In the genomic region with DNA sequence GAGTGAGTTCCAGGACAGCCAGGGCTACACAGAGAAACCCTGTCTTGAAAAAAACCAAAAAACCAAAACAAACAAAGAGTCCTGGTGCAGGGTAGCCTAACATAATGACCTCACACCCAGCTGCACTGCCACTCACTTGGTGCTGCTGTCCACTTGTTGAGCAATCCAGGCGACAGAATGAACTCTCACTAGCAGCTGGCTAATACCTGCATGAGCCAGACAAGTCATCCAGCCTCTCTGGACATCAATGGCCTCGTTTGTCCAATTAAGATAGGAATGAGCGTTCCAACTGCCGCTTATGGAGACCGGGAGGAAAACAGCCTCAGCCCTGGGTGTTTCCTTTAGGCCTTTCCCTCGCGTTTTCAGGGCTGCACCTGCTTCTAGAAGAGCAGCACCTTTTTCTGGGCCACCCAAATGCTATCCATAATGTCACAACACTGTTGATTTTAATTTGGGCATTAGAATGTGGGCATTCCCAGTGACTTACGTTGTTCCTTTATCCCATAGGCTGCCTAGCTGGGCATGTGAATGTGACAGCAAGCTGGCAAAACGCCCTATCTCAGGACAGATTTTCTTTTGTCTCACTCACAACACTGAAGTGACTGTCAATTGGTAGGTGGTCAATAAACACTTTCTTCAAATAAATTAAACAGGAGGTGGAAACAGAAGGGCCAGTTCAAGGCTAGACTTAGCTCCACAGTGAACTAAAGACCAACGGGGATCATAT, we compare ENCODE assay signal across 15 mouse cellular contexts. TPM values are rescaled to one million over a fixed set of nuclear protein-coding genes. Genes with fewer than 3 reads are reported as not detected.
A peak's percentile ranks its signal among the peaks of the same experiment; 100 is the strongest.
DNase-seq lines count a peak whose midpoint lies in the region; ATAC-seq and TF ChIP-seq lines count a peak whose summit lies in the region.
"Had no signal": no experiment of that assay in that cellular context is flagged by ENCODE, and none has a peak within 500 bp of the region (broad histone marks: within the 10 kb centered on the region; RNA-seq: fewer than 3 reads in every experiment).

No protein-coding gene starts in this region.

- H3K9ac ChIP-seq in heart, embryonic 14.5 days (ENCODE audit: low read length) = no peak overlapping the region
- H3K9ac ChIP-seq in heart, adult 2 months (ENCODE audit: low read depth, low read length) = no peak overlapping the region
- H3K9ac ChIP-seq in midbrain, embryonic 11.5 days (ENCODE audit: low read length) = no peak overlapping the region
- no peak overlapping the region for H3K9ac ChIP-seq in midbrain, embryonic 13.5 days (replicated peaks)
- H3K9ac ChIP-seq in forebrain, embryonic 13.5 days = no peak overlapping the region
- no peak overlapping the region for H3K9ac ChIP-seq in midbrain, embryonic 14.5 days (replicated peaks; ENCODE audit: low read length)
- H3K9ac ChIP-seq: embryonic facial prominence, embryonic 12.5 days had no signal

- ATAC-seq in heart, embryonic 14.5 days (ENCODE audit: insufficient number of reproducible peaks, insufficient read depth, low FRiP score, low read depth) = no peak
- no peak for ATAC-seq in midbrain, embryonic 11.5 days (ENCODE audit: low FRiP score)
- no peak for ATAC-seq in midbrain, embryonic 13.5 days
- ATAC-seq in forebrain, embryonic 13.5 days = peak; percentile 77
- no peak for ATAC-seq in midbrain, embryonic 14.5 days (ENCODE audit: low FRiP score, low TSS enrichment)
- ATAC-seq in cerebellum, adult (ENCODE audit: insufficient number of reproducible peaks, low FRiP score, low TSS enrichment) = no peak
- ATAC-seq: lung, postnatal 0 days had no signal

- peaks cover 23% of the 10 kb centered on the region for H3K36me3 ChIP-seq in heart, embryonic 14.5 days (ENCODE audit: control insufficient read depth, insufficient read depth, low read length)
- H3K36me3 ChIP-seq in heart, adult 2 months (ENCODE audit: control insufficient read depth, insufficient read depth, low read length) = no peaks in the 10 kb centered on the region
- no peaks in the 10 kb centered on the region for H3K36me3 ChIP-seq in midbrain, embryonic 11.5 days (ENCODE audit: control insufficient read depth, insufficient read depth, low read length)
- H3K36me3 ChIP-seq in midbrain, embryonic 13.5 days = peaks cover 7% of the 10 kb centered on the region; the same call in 1 of the 2 replicates
- peaks cover 10% of the 10 kb centered on the region for H3K36me3 ChIP-seq in forebrain, embryonic 13.5 days (ENCODE audit: poor library complexity, severe bottlenecking)
- H3K36me3 ChIP-seq in midbrain, embryonic 14.5 days (ENCODE audit: control insufficient read depth, insufficient read depth, low read length) = 0 out of 2 replicates have a peak, but pooled peaks cover 8% of the 10 kb centered on the region

- no peak for TF ChIP-seq EP300 in heart, adult 2 months (IDR thresholded peaks at IDR 0.05; ENCODE audit: insufficient read depth, low read depth, low read length)

- H3K4me3 ChIP-seq in heart, embryonic 14.5 days (ENCODE audit: control insufficient read depth in 1 of 2, insufficient read depth in 1 of 2, low read depth in 1 of 2, low read length in 2 of 2) = no peak overlapping the region
- no peak overlapping the region for H3K4me3 ChIP-seq in heart, adult 2 months
- H3K4me3 ChIP-seq in midbrain, embryonic 11.5 days (ENCODE audit: low read depth, low read length) = no peak overlapping the region
- no peak overlapping the region for H3K4me3 ChIP-seq in midbrain, embryonic 13.5 days (replicated peaks)
- no peak overlapping the region for H3K4me3 ChIP-seq in forebrain, embryonic 13.5 days
- H3K4me3 ChIP-seq in midbrain, embryonic 14.5 days (replicated peaks; ENCODE audit: low read depth, low read length) = no peak overlapping the region
- H3K4me3 ChIP-seq: embryonic facial prominence, embryonic 12.5 days had no signal

- 0 out of 2 replicates have a peak overlapping the region, but pooled peaks have one; percentile 5 for H3K4me2 ChIP-seq in heart, embryonic 14.5 days (ENCODE audit: low read length)
- no peak overlapping the region for H3K4me2 ChIP-seq in midbrain, embryonic 11.5 days
- H3K4me2 ChIP-seq in midbrain, embryonic 13.5 days (replicated peaks) = no peak overlapping the region
- peak overlapping the region; percentile 11; the same call in 1 of the 2 replicates for H3K4me2 ChIP-seq in forebrain, embryonic 13.5 days
- no peak overlapping the region for H3K4me2 ChIP-seq in midbrain, embryonic 14.5 days (ENCODE audit: low read length)
- H3K4me2 ChIP-seq: embryonic facial prominence, embryonic 12.5 days had no signal

- H3K79me2 ChIP-seq in heart, adult 2 months (replicated peaks; ENCODE audit: control insufficient read depth, insufficient read depth, low read length) = no peaks in the 10 kb centered on the region

- intact Hi-C loops in heart, adult 2 months (cut with DNase I) = loop anchor here (5.0 kb wide), 1 partner anchor 77 kb away; no protein-coding TSS in a partner anchor

- WGBS in heart, embryonic 14.5 days = 45% methylated on average over 10 of the region's 10 CpGs
- 76% methylated on average over 10 of the region's 10 CpGs for WGBS in heart, adult 2 months
- 85% methylated on average over 10 of the region's 10 CpGs for WGBS in midbrain, embryonic 11.5 days
- WGBS in midbrain, embryonic 13.5 days = 49% methylated on average over 10 of the region's 10 CpGs
- WGBS in forebrain, embryonic 13.5 days = 12% methylated on average over 10 of the region's 10 CpGs
- WGBS in midbrain, embryonic 14.5 days = 63% methylated on average over 10 of the region's 10 CpGs

- no peak for TF ChIP-seq CTCF in heart, adult 2 months (IDR thresholded peaks at IDR 0.05)

- H3K4me1 ChIP-seq in heart, embryonic 14.5 days (ENCODE audit: control insufficient read depth in 2 of 2, insufficient read depth in 2 of 2, low read length in 2 of 2) = peaks cover 6 to 16% of the 10 kb centered on the region in 2 experiments; a peak in 3 of 4 replicates
- H3K4me1 ChIP-seq in heart, adult 2 months (ENCODE audit: control insufficient read depth, insufficient read depth, low read length) = no peaks in the 10 kb centered on the region
- H3K4me1 ChIP-seq in midbrain, embryonic 11.5 days (ENCODE audit: control insufficient read depth, insufficient read depth, low read length) = peaks cover 26% of the 10 kb centered on the region
- H3K4me1 ChIP-seq in midbrain, embryonic 13.5 days (replicated peaks) = peaks cover 31% of the 10 kb centered on the region
- peaks cover 53% of the 10 kb centered on the region for H3K4me1 ChIP-seq in forebrain, embryonic 13.5 days
- 0 out of 2 replicates have a peak, but pooled peaks cover 7% of the 10 kb centered on the region for H3K4me1 ChIP-seq in midbrain, embryonic 14.5 days (ENCODE audit: control insufficient read depth, insufficient read depth, low read length)
- H3K4me1 ChIP-seq: embryonic facial prominence, embryonic 12.5 days had no signal

- TF ChIP-seq POLR2A in heart, adult 2 months (IDR thresholded peaks at IDR 0.05; ENCODE audit: insufficient read depth, low read depth, low read length) = no peak

- H3K9me3 ChIP-seq in heart, embryonic 14.5 days (ENCODE audit: control insufficient read depth, low read length) = no peaks in the 10 kb centered on the region
- no peaks in the 10 kb centered on the region for H3K9me3 ChIP-seq in midbrain, embryonic 11.5 days (ENCODE audit: control insufficient read depth, low read length)
- no peaks in the 10 kb centered on the region for H3K9me3 ChIP-seq in midbrain, embryonic 13.5 days
- no peaks in the 10 kb centered on the region for H3K9me3 ChIP-seq in forebrain, embryonic 13.5 days (replicated peaks)
- no peaks in the 10 kb centered on the region for H3K9me3 ChIP-seq in midbrain, embryonic 14.5 days (ENCODE audit: control insufficient read depth, low read length)
- H3K9me3 ChIP-seq: embryonic facial prominence, embryonic 12.5 days had no signal

- no peaks in the 10 kb centered on the region for H3K27me3 ChIP-seq in heart, embryonic 14.5 days (ENCODE audit: control insufficient read depth, insufficient read depth, low read length)
- H3K27me3 ChIP-seq in heart, adult 2 months (ENCODE audit: control insufficient read depth, insufficient read depth, low read length) = no peaks in the 10 kb centered on the region
- H3K27me3 ChIP-seq in midbrain, embryonic 11.5 days (ENCODE audit: control insufficient read depth, insufficient read depth, low read length) = no peaks in the 10 kb centered on the region
- H3K27me3 ChIP-seq in midbrain, embryonic 13.5 days = no peaks in the 10 kb centered on the region
- H3K27me3 ChIP-seq in forebrain, embryonic 13.5 days = no peaks in the 10 kb centered on the region
- no peaks in the 10 kb centered on the region for H3K27me3 ChIP-seq in midbrain, embryonic 14.5 days (ENCODE audit: control insufficient read depth, insufficient read depth, low read length)
- H3K27me3 ChIP-seq: embryonic facial prominence, embryonic 12.5 days had no signal

- peak overlapping the region in 1 of 2 experiments; percentile 28; a peak in 1 of 4 replicates for H3K27ac ChIP-seq in heart, embryonic 14.5 days (replicated peaks in 1 of 2; ENCODE audit: control insufficient read depth in 1 of 2, insufficient read depth in 1 of 2, low read depth in 2 of 2, low read length in 2 of 2)
- no peak overlapping the region for H3K27ac ChIP-seq in heart, adult 2 months
- no peak overlapping the region for H3K27ac ChIP-seq in midbrain, embryonic 11.5 days (ENCODE audit: low read depth, low read length)
- H3K27ac ChIP-seq in midbrain, embryonic 13.5 days = no peak overlapping the region
- peak overlapping the region; percentile 74 for H3K27ac ChIP-seq in forebrain, embryonic 13.5 days
- H3K27ac ChIP-seq in midbrain, embryonic 14.5 days (replicated peaks; ENCODE audit: low read depth, low read length) = no peak overlapping the region
- H3K27ac ChIP-seq: embryonic facial prominence, embryonic 12.5 days had no signal

- no peak for DNase-seq in heart, adult 2 months
- DNase-seq in midbrain, embryonic 11.5 days (ENCODE audit: low spot score, missing footprints) = peak; percentile 69
- DNase-seq in midbrain, embryonic 14.5 days = peak; percentile 59
- no peak for DNase-seq in lung, postnatal 25 days (ENCODE audit: low spot score)
- DNase-seq: cerebellum, adult 9-11 months; gastrocnemius, postnatal 36 days; kidney, adult 8-10 months; right cerebral cortex, postnatal 4 days; thymus, postnatal 25 days had no signal

RNA-seq across cellular contexts. Expression of gene Zfp609, which starts 7.4 kb away (rescaled TPM):
- polyA plus RNA-seq in heart, embryonic 14.5 days (2014; fragmentation: Nextera tagmentation; extraction: Ambion mirVana) = 6.1 and 6.6 TPM in 2 replicates
- 10 to 100 TPM; 23.7 to 25.5 TPM for total RNA-seq in heart, adult 2 months (2021)
- 8.7 and 8.9 TPM in 2 replicates for polyA plus RNA-seq in heart, adult 2 months (2012; rRNA removed)
- 7.4 and 7.6 TPM in 2 replicates for polyA plus RNA-seq in midbrain, embryonic 11.5 days (2014; fragmentation: Nextera tagmentation; extraction: Ambion mirVana)
- 9.9 and 10.5 TPM in 2 replicates for polyA plus RNA-seq in midbrain, embryonic 13.5 days (2015; fragmentation: Nextera tagmentation; extraction: Ambion mirVana)
- polyA plus RNA-seq in forebrain, embryonic 13.5 days (2015; fragmentation: Nextera tagmentation; extraction: Ambion mirVana) = 9.4 and 9.6 TPM in 2 replicates
- 9.2 and 10.2 TPM in 2 replicates for polyA plus RNA-seq in midbrain, embryonic 14.5 days (2014; fragmentation: Nextera tagmentation; extraction: Ambion mirVana)

RNA-seq across cellular contexts. Expression of gene Pclaf, which starts 55.2 kb away (rescaled TPM):
- 86.3 and 86.8 TPM in 2 replicates for polyA plus RNA-seq in heart, embryonic 14.5 days (2014; fragmentation: Nextera tagmentation; extraction: Ambion mirVana)
- total RNA-seq in heart, adult 2 months (2021) = under 1 TPM; 0.26 to 0.32 TPM
- 0.20 and 0.26 TPM in 2 replicates for polyA plus RNA-seq in heart, adult 2 months (2012; rRNA removed)
- 198 and 215 TPM in 2 replicates for polyA plus RNA-seq in midbrain, embryonic 11.5 days (2014; fragmentation: Nextera tagmentation; extraction: Ambion mirVana)
- polyA plus RNA-seq in midbrain, embryonic 13.5 days (2015; fragmentation: Nextera tagmentation; extraction: Ambion mirVana) = 62.0 and 72.5 TPM in 2 replicates
- 166 and 189 TPM in 2 replicates for polyA plus RNA-seq in forebrain, embryonic 13.5 days (2015; fragmentation: Nextera tagmentation; extraction: Ambion mirVana)
- 16.8 and 27.1 TPM in 2 replicates for polyA plus RNA-seq in midbrain, embryonic 14.5 days (2014; fragmentation: Nextera tagmentation; extraction: Ambion mirVana)

Comparison
In these comparisons a context has a peak if more than half of its experiments do, and no peak if none do; other contexts are left out.
1. RNA of gene Pclaf, which starts 55.2 kb away (polyA plus RNA-seq): 198 to 215 TPM in midbrain, embryonic 11.5 days, 166 to 189 TPM in forebrain, embryonic 13.5 days, 86.3 to 86.8 TPM in heart, embryonic 14.5 days, 62.0 to 72.5 TPM in midbrain, embryonic 13.5 days and 16.8 to 27.1 TPM in midbrain, embryonic 14.5 days; 0.20 to 0.26 TPM in heart, adult 2 months; every median in the first group is over 10 times any median in the second.
2. H3K4me2 ChIP-seq: peak in heart, embryonic 14.5 days (single experiment) and forebrain, embryonic 13.5 days (single experiment); none in midbrain, embryonic 11.5 days (single experiment), midbrain, embryonic 13.5 days (single experiment) and midbrain, embryonic 14.5 days (single experiment).
3. DNase-seq: peak in midbrain, embryonic 11.5 days (single experiment) and midbrain, embryonic 14.5 days (single experiment); none in heart, adult 2 months (0 of 2) and lung, postnatal 25 days (single experiment).